Mouse (Mus musculus) c-Kit-positive CD71-negative TER-119-negative erythroid progenitor cells, embryonic 14.5 days (primary cell): ENCODE measurements around the gene Foxd3.

Source experiments
- DNase-seq: peaks from one replicate; pipeline ENCODE4 v3.0.0-alpha.2; 2013; ENCODE audit warnings: low read depth

Foxd3 gene

DNA sequence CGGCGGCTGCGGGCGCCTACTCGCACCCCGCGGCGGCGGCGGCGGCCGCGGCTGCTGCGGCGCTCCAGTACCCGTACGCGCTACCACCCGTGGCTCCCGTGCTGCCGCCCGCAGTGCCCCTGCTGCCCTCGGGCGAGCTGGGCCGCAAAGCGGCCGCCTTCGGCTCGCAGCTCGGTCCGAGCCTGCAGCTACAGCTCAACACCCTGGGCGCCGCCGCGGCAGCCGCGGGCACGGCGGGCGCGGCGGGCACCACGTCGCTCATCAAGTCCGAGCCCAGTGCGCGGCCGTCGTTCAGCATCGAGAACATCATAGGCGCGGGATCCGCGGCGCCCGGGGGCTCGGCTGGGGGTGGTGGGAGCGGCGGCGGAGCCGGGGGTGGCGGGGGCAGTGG, 1.3 kb downstream of the Foxd3 start:
- DNase-seq: no peak

DNA sequence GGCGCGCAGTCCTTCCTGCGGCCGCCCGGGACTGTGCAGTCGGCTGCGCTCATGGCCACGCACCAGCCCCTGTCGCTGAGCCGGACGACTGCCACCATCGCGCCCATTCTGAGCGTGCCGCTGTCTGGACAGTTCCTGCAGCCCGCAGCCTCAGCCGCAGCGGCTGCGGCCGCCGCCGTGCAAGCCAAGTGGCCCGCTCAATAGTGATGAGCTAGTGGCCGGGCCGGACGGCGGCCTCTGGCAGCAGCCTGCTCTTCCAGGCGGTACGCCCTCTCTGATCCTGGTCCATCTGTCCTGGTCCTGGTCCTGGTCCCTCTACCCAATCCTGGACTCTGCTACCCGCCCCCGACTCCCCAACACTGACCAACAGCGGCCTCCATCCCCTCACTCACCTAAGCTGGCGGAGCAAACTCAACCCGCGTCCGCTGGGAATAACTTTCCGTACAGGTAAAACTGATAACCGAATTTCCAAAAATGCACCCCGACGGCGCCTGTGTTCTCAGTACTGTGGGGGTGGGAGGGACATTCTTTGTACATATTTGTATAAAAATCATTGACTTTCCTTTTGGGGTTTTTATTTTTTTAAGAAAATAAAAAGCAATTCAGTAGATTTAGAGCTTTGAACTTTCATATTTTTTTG, 1.9 kb downstream of the Foxd3 start:
- DNase-seq: no peak

DNA sequence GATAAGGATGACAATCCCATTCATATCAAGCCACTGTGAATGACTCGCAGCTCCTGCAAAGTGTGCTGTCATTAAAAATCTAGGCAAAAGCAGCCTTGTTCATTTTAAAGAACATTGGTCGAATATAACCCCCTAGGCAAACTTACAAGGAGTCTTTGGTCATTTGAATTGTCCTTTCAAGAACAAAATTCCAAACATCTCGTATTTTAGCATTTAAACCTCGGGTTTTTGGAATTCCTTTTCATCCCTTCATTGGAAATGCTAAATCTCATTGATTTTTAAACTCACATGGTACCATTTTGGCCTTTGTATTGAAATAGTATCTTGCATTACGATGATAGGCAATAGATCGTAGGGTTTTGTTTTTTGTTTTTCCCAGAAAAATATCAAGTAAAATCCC, 2.8 kb downstream of the Foxd3 start:
- DNase-seq: no peak

DNA sequence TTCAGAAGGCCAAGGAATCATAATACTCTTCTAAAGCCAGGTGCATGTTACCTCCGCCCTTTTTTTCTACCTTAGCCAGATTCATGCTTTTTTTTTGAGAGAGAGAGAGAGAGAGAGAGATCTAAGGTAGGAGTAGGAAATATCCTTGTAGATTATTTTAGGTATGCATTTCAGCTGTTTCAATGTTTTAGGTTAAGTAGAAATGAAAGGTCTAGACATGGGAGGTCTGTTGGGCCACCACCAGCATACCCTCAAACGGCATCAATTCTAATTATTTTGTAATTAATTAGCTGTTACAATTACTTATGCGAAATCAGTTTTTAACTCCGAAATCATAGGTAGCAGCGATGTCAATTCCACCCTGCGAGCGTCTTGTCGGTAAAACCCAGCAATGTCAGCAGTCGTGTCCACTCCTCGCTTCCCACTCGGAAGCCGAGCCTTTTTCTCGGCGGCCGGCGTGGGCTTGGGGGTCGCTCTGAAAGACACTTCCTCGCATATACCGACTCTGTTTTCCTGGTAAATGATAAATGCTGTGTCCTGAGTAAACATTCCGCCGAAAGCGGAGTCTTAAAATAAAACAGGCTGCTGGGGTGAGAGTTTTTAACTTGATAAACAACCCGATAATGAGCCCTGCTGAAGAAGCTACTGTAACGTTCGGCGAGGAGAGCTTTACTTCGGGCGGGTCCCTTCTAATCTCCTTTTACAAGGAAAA, 3.4 kb downstream of the Foxd3 start:
- no peak for DNase-seq

DNA sequence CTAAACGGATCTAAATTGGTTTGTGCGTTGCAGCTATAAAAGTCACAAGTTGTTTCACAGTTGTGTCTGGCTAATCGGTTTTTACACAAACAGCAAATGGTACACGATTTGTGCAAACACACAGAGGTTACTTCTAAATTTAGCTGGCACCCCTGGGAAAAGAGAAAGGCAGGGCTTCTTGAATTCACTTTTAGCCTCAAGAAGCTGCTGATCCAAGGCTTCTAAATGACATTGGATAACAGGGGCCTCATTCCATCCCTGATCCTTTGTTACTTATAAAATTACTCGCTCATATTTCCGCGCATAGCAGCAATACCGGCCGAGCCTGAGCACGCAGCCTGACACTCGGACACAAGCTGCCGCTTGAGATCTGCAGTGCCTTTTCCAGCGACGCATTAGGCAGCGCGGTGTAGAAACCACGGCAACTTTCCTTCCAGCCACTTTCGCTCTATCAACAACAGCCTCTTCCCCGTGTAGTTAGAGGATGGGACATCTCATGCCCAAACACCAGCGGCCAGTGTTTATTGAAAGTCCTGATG, 4.0 kb downstream of the Foxd3 start:
- no peak for DNase-seq

DNA sequence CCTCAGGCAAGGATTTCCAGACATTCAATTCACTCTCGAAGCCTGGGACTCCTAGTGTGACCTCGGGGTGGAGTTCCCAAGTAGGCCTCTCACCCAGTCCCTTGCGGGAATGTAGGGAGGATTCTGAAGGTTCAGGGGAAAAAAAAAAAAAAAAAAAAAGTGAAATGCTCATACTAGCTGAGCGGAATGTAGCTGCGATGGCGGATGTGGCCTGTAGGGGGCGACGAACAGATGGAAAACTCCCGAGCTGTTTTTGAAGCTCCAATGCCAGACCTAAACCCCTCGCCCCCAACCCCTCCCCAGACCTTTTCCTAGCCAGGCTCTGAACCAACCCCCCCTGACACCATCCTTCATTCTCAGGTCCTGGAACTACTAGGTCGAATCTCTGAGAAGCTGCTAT, 4.9 kb downstream of the Foxd3 start:
- no peak for DNase-seq

DNA sequence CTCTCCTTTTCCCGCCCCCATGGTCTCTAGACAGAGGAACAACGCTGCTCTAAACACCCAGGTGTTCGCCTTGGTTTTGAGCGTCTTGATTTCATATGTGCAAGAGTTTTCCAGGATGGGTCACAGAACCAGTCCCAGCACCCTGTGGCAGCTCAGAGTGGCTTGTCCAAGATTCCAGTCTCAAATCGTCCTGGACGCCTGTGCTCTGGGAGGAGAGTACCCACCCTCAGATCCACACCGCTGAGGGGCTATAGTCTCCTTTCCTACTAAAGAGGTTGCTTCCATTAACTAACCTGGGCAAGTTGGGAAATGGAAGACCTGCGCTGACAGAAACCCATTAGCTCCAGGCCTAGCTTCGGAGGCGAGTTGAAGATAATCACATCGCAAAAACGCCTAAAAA, 5.9 kb downstream of the Foxd3 start:
- DNase-seq: no peak

DNA sequence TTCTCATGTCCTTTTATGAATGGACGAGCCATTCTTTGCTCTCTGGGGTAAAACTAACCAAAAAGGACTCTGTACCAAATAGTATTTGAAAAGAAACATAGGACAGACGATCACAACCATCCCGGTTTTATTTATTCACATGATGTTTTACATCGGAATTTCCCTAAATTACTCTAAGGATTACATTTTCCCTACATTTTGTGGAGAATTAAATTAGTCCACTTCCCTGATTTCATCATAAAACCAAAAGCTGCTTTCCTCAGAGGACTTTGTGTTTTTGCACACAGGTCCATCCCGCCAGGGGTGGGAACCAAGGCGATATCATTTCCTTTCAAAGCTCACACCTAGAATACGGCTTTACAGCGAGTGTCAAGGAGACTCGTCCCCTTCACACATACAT, 6.3 kb downstream of the Foxd3 start:
- DNase-seq: no peak

DNA sequence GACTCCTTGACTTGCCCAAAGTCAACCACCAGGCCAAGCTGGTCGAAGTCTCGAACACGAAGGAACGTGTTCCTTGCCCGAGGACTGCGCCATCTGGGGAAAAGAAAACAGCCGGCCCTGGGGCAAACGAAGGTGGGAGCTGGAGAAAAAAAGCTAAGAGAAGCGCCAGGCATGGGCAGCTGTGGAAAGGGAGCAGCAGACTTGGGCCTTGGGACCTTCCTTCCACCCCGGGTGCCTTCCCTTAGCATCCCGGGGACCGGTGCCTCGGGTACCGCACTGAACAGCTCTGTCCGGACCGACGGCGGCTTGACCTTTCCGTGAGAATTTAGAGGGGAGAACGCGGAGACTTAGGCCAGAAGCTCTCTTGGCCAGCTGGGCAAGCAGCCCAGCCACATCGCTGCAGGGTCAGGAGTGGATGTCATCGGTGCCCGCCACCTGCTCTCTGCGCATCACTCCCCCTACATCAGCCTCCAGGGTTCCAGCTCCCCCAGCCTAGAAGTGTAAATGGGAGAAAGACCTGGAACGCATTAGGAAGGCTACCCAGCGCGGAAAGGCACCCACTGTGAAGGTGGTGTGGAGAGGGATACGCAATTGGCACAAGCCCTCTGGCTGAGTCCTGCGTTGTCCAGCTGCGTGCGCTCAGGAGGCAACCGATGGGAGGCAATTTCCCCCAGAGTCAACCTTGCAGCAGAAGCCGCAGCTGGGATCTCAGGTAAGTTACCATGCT, 6.9 kb downstream of the Foxd3 start:
- no peak for DNase-seq

DNA sequence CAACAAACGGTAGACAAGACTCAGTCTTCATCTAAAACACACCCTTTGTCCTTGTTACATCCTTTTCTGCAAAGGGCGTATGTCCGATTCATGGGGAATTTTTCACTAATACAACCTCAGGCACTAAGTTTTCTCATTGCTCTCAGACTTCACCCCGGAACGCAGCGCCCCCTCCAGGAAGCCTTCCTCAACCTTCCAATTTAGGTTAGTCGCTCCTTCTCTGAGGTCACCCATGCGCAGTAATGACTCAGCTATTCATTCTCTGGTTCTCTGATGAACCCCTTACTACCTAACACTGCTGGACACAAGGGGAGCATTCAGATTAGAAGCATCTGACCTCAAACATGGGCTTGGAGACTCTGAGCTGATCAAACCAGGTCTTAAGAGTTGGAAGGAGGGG, 7.6 kb downstream of the Foxd3 start:
- no peak for DNase-seq

DNA sequence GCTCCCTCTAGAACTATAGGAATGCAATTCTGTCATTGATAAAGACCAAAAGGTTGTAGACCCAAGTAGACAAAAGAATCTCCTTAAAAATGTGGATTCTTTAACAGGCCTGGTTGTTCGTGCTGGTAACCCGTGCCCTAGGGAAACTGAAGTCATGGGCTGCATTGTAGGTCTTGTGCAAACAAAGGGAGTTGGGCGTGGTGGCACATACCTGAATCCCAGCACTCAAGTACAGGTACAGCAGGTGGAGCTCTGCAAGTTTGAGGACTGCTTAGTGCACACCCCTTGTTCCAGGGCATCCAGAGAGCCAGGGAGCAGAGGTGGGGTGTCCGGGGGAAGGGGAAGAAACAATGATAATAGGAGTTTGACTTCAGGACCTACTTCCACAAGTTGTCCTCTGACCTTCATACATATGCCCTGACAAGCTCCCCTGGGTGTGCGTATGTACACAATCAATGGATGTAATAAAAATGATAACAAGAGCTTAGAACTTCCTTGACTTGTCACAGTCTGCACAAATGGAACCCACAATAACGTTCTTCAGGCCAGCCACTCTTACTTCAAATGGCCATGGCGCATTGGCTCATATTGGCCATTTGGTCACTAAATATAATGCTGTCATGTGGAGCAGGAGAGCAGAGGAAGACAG, 14.2 kb downstream of the Foxd3 start:
- no peak for DNase-seq

DNA sequence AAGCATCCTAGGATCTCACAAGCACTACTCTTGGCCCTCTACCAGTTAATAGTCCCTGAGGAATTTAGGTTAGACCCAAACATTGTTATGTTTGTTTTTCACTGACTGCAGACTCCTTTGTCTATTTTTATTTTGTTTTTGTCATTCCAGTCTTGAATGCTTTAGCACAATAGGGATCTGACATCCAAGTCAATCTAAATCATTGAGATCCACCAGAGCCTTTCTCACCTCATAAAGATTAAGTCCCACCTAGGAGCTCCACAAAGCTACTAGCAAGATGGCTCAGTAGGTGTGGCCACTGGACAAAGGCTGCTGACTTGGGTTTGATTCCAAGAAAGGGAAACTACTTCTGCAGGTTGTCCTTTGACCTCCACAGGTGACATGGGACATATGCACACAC, 19.1 kb downstream of the Foxd3 start:
- no peak for DNase-seq

DNA sequence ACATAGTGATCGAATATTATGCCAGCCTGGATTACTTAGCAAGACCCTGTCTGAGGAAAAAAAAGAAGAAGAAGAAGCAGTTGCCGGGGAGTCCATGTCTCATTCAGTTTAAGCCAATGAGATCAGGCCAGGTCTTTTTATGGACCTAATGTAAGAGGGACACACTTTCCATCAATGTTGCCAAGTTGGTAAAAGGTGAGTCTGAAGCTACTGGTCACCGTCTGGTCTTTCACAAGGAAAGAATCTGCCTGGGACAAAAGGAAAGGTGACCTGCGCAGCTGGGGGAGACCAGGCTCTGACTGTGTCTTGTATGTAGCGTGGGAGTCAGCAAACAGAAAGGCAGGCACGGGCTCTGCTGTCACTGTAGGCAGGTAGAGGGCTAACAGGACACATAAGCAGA, 27.8 kb downstream of the Foxd3 start:
- no peak for DNase-seq

DNA sequence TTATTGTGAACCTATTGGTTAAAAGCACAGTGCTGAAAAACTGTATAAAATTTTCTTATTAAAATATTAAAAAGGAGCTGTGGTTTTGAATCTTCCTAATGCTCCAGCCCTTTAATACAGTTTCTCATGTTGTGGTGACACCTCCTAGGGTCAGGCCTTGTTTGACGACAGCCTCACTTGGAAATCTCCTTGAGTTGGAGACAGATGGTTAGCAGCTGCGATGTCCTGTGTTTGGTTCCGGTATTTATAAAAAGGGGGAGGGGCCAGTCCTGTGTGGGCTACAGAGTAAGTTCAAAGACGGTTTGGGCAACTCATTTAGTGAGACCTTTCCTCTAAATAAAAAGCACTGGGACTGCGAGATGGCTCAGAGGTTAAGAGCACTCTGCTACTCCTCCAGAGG, 30.2 kb downstream of the Foxd3 start:
- no peak for DNase-seq
